Mouse (Mus musculus) CD4-positive, CD25-positive, alpha-beta regulatory T cell, adult 2 months (primary cell): ENCODE data around the gene Tstd3.

Source experiments
- DNase-seq: peaks from one replicate; pipeline ENCODE4 v3.0.0-alpha.2; 2012; ENCODE audit warnings: low read depth, low spot score

Gene Tstd3

GRCm38 (mm10) chr4:21766863-21767304 is at the start of gene Tstd3, which contains the start of gene Usp45:
Gene Tstd3, minus strand, starts transcription at chr4:21767212.
Gene Usp45, plus strand, starts transcription at chr4:21767156.
- peak; percentile 84 for DNase-seq

DNA sequence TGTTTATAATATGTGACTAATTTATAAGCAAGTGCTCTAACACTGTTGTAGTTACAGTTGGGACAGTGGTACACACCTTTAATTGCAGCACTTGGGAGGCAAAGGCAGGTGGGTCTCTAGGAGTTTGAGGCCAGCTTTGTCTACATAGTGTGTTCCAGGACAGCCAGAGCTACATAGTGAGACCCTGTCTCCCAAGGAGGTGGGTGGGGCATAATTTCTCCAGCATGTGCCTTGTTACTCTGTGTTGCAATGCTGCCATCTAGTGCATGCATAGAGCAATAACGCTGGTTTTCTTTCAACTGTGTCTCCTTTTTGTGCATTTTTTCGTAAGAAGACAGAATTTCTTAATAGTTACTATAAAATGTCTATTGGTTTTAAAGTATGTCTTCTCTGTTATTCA is 47.0 kb upstream of the Tstd3 start:
- DNase-seq, result peak; percentile 77

DNA sequence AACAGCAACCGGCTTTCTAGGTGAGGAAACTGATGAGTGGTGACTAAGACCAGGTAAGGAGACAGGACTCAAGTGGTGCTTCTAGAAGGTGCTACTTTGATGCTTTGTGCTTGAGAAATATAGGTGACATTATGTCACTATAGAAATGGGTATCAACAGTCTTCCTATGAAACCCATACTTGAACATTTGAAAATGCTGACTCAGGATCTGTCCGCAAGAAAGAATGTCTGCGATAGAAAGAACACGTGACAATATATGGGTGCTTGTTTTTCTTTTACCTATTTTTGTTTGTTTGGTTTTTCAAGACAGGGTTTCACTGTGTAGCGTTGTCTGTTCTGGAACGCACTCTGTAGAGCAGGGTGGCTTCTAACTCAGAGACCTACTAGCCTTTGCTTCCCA is 45.6 kb upstream of the Tstd3 start:
- no peak for DNase-seq

DNA sequence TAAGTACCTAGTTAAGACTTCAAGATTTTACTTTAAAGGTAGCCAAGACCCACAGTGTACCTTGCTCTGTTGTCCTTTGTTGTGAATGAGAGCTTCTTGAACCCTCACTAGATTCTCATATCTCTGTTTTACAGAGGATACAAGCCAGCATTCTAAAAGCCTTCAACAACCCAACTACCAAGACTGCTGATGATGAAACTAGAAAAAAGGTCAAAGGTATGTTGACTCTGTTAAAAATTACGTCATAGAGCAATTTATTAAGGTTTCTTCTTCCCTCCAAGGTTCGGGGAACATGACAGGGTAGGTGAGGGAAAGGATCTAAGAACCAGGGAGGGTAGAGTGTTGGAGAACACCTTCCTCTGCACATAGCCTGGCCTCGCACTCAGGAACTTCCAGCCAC is 43.6 kb upstream of the Tstd3 start:
- no peak for DNase-seq

- DNase-seq, result no peak
Observed at GRCm38 (mm10) chr4:21807204-21807603, 40.2 kb upstream of the Tstd3 start.

- no peak for DNase-seq
Observed at GRCm38 (mm10) chr4:21801620-21802019, 34.6 kb upstream of the Tstd3 start.

GRCm38 (mm10) chr4:21801013-21801412 is 34.0 kb upstream of the Tstd3 start:
- DNase-seq, result no peak

GRCm38 (mm10) chr4:21793631-21794030 is 26.6 kb upstream of the Tstd3 start:
- DNase-seq, result no peak

- DNase-seq, result no peak
Observed at GRCm38 (mm10) chr4:21789836-21790235, 22.8 kb upstream of the Tstd3 start.

GRCm38 (mm10) chr4:21788903-21789302 is 21.9 kb upstream of the Tstd3 start:
- DNase-seq, result no peak

GRCm38 (mm10) chr4:21786268-21786667 is 19.3 kb upstream of the Tstd3 start:
- no peak for DNase-seq

DNA sequence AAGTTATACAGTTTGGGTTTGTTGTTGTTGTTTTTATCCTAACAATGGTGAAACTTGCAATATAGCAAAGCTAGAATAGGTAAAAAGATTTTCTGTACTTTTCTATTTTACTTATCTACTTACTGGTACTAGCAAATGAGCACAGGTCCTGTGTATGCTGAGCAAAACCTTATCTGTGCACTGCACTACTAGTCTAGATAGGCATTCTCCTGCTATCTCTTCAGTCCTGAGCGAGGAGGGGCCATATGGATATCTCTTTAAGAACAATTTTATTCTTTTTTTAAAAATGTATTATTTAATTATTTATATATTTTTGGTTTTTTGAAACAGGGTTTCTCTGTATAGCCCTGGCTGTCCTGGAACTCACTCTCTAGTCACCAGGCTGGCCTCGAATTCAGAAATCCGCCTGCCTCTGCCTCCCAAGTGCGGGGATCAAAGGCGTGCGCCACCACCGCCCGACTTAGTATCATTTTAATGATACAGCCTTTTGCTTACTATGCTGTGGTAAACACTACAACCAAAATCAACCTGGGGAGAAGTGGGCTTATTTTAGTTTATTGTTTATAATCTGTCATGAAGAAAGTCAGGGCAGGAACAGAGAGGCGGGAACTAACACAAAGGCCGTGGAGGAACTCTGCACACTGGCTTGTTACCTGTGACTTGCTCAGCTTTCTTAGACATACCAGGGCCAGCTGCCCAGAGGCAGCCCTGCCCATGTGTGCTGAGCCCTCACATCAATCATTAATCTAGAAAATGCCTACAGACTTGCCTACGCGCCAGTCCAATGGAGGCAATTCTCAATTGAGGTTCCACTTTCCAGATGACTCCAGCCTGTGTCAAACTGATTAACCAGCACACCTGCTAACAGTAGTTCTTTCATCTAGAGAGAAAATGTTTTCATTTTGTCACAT is 14.1 kb upstream of the Tstd3 start:
- DNase-seq, result no peak

GRCm38 (mm10) chr4:21776946-21777265 is 9.9 kb upstream of the Tstd3 start:
- peak; percentile 49 for DNase-seq

- DNase-seq, result peak; percentile 92
Observed at GRCm38 (mm10) chr4:21776091-21776945, 9.3 kb upstream of the Tstd3 start.

DNA sequence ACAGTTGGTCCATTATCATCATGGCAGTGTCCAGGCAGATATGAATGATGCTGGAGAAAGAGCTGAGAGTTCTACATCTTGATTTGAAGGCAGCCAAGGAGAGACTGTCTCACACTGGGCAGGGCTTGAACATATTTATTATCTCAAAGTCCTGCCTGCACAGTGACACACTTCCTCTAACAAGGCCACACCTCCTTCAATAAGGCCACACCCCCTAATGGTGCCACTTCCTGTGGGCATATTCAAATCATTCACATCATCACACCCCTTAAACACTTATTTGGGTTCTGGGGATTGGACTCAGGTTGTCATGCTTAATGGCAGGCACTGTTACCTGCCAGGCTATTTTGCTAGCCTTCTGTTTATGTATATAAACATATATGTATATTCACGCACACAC is 5.3 kb upstream of the Tstd3 start:
- peak; percentile 11 for DNase-seq

DNA sequence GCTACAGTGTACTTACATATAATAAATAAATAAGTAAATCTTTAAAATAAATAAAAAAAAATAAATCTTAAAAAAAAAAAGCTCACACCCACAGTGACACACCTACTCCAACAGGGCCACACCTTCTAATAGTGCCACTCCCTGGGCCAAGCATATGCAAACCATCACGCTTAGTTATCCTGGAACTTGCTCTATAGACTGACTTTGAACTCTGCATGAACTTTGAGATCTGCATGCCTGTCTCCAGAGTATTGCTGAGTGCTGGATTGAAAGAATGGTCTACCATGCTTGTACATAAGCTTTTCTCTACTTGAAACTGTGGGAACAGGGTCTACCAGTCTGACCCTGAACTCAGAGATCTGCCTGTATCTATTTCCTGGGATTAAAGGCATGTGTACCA is 4.1 kb upstream of the Tstd3 start:
- no peak for DNase-seq

DNA sequence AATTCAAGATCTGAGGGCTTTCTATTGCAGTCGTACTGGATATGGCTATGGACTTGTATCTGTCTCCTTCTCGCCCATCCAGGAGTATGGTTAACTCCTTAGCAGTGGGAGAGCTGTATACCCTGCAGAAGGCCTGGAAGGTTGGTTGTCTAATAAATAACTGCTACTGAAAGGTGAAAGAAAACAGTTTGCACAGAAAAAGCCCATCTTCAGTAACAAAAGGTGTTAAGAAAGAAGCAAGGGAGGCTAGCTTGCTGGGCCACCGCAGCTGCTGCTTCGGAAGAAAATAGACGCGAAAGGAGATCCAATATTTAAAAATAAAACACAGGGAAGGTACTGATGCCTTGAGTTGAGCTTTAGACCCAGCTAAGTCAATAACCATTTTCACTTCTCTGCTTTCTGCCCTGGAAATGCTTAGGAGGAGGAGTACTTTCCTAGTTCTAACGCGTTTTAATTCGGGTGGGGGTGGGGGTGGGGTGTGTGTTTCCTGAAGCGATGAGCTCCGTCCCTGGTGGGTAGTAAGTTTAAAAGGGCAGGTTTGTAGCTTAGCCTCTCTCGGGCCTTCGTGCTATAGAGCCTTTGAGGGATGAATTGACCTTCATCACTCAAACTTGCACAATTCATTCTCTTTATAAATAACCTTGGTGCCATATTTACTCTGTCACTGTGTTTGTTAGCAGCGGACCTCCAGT is 695 bp downstream of the Tstd3 start:
- DNase-seq, result no peak

DNA sequence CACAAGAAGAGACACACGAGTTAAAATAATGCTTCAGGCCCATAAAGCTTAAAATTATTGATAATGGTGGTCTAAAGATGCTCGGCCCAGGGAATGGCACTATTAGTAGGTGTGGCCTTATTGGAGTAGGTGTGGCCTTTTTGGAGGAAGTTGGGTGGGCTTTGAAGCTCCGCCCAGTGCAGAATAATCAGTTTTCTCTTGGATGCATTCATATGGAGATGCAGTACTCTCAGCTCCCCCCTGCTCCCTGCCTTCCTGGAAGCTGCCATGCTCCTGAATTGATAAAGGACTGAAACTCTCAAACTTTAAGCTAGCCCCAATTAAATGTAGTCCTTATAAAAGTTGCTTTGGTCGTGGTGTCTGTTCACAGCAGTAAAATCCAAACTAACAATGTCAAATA is 3.2 kb downstream of the Tstd3 start:
- DNase-seq, result no peak

DNA sequence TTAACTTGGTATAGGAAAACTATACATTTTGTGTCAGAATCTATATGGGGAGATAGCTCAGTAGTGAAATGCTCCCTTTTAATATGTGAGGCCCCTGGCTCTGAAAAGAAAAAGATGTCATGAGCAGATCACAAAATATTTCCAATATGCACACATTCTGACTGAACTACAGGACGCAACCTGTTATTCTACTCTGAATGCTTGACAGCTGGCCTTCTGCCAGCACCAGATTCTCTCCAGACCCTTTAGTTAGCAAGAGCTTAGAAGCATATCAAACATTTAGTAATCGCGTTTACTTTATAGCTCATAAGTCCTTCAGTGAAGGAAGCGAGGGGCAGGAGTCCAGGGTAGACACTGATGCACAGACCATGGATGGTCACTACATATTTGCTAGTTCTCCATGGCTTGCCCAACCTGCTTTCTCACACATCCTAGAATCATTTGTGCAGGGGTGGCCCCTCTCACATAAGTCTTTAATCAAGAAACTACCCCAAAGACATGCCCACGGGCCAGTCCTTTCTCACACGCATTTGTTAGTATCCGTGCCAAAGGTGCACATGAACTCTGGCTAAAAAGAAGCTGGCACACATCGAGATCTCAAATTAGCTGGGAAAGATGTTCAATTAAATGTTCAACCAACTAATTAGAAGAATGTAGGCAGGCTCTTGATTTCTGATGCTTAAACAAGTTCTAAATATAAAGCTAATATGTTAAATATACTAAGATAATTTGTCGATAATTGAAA is 5.4 kb downstream of the Tstd3 start:
- no peak for DNase-seq

DNA sequence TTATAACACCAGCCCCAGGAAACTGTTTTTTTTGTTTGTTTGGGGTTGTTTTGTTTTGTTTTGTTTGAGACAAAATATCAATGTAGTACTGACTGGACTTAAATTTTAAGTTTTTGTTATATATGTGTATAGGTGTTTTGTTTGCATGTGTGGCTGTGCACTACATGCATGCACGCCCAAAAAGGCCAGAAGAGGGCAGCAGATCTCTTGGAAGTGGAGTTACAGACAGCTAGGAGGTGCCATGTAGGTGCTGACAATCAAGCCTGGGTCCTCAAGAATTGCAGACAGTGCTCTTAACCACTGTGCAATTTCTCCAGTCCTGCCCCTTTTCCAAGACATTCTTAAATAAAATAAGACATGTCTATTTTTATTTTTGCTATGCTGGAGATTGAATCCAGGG is 8.2 kb downstream of the Tstd3 start:
- DNase-seq, result peak; percentile 31

- DNase-seq, result peak; percentile 15
Observed at GRCm38 (mm10) chr4:21755123-21755789, 11.8 kb downstream of the Tstd3 start.
